Mouse (Mus musculus) A20 (cell line): ENCODE measurements around the gene Gigyf1.

Experiments
- DNase-seq: peaks from one replicate; pipeline ENCODE4 v3.0.0-alpha.2; 2011; ENCODE audit warnings: low read depth, low spot score

Gigyf1 gene

GRCm38 (mm10) chr5:137513951-137514721 is 4.2 kb upstream of the Gigyf1 start:
- DNase-seq = no peak

- no peak for DNase-seq
Measured at GRCm38 (mm10) chr5:137514811-137515210, 3.5 kb upstream of the Gigyf1 start.

DNA sequence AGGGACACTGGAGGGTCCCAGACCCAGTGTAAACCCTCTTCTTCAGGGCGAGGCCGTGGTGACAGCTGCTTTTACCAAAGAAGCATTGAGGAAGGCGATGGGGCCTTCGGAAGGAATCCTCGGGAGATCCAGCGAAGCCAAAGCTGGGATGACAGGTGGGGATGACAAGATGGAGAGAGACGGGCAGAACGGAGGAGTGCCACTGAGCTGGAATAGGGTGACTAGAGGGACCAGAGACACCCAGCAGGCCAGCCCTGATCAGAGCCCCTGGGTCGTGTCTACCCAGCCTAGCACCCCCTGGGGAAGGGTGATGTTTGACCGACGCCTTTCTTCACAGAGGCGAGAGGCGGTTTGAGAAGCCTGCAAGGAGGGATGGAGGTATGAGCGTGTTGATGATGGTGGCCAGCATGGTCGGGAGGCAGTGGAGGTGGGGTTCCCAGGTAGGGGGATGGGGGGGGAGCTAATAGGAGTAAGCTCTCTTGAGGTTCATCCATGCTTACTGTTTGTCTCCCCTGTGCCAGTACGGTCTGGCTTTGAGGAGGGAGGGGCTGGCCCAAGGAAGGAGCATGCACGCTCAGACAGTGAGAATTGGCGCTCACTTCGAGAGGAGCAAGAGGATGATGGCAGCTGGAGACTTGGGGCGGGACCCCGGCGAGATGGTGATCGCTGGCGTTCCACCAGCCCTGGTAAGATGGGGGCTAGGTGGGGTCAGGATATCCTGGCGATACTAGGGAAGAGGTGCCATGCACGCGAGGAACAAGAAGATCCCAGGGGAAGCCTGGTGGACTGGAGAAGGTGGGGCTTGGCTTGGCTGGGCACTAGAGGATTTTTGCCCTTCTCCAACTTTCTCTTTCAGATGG is 1.6 kb downstream of the Gigyf1 start:
- DNase-seq = no peak

GRCm38 (mm10) chr5:137521861-137522260 is 3.5 kb downstream of the Gigyf1 start:
- no peak for DNase-seq

DNA sequence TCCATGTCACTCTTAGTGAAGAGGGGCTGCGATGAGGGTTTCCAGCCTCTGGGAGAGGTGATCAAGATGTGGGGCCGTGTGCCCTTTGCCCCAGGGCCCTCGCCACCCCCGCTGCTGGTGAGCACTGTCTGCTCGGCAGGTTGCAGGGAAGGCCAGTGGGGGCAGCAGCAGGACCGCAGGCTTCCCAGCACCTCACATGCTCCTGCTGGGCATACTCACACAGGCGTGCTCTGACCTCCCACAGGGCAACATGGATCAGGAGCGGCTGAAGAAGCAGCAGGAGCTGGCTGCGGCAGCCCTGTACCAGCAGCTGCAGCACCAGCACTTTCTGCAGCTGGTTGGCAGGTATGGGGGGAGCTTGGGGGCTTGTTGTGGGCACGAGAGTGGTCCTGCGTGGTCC is 4.4 kb downstream of the Gigyf1 start:
- no peak for DNase-seq

GRCm38 (mm10) chr5:137523396-137524250 is 5.3 kb downstream of the Gigyf1 start:
- no peak for DNase-seq

DNA sequence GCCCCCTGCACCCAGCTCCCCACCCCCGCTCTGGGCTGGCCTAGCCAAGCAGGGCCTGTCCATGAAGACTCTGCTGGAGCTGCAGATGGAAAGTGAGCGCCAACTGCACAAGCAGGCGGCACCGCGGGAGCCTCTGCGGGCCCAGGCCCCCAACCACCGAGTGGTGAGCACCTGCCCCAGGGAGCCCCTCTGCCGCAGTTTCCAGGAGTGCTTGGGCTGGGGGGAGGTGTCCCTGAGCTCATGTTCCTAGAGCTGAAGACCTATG is 5.8 kb downstream of the Gigyf1 start:
- DNase-seq = no peak

DNA sequence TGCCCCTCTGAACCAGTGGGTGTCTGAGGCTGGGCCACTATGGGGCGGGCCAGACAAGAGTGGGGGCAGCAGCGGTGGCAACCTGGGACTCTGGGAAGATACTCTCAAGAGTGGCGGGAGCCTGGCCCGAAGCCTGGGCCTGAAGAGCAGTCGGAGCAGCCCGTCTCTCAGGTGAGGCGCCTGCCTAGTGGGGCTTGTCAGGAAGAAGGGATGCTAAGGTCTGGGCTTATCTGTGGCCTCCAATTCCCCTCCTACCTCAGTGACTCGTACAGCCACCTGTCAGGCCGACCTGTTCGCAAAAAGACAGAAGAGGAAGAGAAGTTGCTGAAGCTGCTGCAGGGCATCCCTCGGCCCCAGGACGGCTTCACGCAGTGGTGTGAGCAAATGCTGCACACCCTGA is 6.3 kb downstream of the Gigyf1 start:
- DNase-seq = no peak

- DNase-seq = no peak
Measured at GRCm38 (mm10) chr5:137525511-137525910, 7.2 kb downstream of the Gigyf1 start.

DNA sequence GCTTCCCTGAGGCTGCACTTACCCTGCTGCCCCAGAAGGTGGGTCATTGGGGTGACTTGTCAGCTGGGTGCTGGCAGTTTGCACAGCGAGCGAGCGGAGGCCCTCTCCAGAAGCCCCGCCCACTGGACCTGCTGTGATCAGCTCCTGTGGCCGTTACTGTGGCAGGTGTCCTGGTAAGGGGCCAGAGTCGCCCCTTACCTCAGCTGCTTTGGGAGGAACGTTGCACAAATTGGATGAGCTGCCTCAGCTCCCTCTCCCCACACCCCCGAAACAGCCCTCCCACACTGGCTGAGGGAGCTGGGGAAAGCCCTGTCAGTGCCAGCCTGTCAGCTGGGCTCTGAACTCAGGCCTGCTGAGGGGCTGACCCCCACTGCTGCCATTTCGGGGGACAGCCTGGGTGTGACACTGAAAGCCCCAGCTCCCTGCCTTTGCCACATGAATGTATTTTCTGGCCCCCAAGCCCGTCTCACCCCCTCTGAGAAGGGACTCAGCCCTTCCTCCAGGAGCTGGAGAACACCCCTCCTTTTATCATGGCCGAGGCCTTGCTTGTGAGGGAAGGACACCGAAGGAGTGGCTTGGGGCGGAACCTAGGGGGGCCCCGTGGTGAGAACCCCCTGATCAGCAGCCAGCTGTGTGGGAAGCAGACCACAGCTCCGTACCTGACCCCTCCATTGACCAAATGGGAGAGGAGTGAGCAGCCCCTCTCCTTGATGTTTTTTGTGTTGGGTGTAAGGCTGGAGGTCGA is 8.0 kb downstream of the Gigyf1 start:
- no peak for DNase-seq

DNA sequence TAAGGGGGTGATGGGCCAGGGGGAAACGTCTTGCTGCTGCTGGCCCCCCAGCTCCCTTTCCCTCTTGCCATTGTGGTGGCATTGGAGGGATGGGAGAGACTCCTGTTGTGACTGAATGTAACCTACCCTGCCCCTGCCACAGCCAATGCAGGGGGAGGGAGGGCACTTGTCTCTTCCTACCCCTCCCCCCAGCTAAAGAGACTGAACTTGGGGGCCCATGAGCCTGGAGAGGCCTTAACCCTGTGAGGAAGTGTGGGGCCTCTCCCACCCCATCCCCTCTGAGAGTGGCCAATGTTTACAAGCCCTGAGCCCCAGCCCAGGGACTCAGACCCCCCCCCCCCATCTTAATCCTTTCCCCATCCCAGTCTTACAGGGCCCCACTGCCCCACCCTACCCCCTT is 9.1 kb downstream of the Gigyf1 start:
- DNase-seq = no peak

- no peak for DNase-seq
Measured at GRCm38 (mm10) chr5:137528247-137528968, 10.1 kb downstream of the Gigyf1 start.

DNA sequence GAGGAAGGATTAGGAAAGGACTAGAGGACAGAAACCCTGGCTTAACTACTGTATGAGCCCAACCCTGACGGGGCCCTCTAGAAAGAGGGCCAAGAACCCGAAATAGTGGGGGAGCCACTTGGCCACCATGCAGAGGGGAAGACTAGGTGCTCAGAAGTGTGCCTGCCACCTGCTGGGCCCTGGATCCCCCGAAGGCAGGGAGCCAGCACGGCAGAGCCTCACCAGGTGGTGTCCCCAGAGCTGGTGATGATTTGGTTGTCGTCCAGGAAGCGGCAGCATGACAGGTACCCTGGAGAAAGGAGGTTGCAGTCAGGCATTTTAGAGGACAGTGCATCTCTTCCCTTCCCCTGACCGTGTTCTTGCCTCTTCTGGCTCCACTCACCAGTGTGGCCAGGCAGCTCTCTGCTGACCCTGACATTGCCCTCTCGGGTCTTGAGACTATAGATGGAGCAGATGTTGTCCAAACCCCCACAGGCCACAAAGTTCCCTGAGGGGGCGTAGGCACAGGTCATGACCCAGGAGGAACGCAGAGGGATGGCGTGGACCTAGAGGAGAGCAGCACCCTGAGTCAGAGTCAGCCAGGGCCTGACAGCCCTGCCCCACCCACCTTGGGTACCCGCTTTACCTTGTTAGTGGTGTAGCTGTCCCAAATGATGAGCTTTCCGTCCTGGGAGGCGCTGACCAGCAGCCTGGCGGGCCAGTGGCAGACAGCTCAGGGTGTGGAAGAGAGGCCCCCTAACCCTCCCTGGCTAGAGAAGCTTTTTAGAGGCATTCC is 11.1 kb downstream of the Gigyf1 start:
- DNase-seq = no peak

- no peak for DNase-seq
Measured at GRCm38 (mm10) chr5:137530075-137530474, 11.7 kb downstream of the Gigyf1 start.

- DNase-seq = peak; percentile 89
Measured at GRCm38 (mm10) chr5:137530588-137531413, 12.5 kb downstream of the Gigyf1 start.

- peak; percentile 77 for DNase-seq
Measured at GRCm38 (mm10) chr5:137531414-137532130, 13.2 kb downstream of the Gigyf1 start.

DNA sequence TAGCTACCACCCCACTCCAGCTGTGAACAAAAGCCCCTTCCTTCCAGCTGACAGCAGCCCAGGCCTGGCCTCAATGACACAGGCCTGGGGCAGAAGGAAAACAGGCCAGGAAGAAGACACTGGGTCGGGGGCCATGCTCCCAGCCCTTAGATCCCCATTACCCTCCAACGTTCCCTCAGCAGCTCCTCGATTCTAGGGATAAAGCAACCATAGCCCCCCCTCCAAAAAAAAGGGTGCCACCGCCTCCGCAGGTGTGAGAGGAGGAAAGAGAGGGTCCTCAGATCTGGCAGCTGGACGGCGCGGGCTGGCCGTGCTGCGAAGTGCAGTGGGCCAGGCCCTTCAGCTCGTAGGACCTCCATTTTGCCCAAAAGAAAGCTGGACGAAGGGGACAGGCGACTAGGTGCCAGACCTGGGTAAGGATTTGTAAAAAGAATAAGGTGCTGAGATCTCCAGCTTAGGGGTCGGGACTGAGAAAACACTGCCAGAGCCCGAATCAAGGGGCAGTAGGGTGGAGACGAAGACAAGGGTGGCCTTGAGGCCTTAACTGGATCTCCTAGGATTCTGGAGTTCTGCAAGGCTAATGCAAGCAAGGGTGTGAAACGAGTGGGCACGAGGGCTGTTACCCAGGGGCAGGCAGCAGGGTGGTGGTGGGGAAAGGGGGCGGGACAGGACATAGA is 13.9 kb downstream of the Gigyf1 start:
- peak; percentile 65 for DNase-seq

DNA sequence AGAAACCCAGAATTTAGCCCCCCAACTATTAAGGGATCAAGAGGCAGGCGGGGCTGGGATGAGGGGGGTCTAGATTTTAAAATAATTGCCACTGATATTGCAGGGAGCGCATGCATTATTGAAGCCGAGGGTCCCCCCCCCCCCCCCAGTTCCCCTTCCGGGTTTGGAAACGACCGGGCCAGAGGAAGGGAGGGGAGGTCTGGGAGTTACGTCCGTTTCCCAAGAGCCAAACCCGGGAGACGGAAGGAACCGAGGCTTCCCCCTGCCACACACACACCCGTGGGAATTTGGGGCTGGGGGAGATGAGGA is 14.4 kb downstream of the Gigyf1 start:
- DNase-seq = no peak
